ENCODE assay signal across 28 mouse cellular contexts in genomic region chr11:98190820-98191219, GRCm38 (mm10). TPM values are rescaled to one million over a fixed set of nuclear protein-coding genes. Genes with fewer than 3 reads are reported as not detected.
DNase-seq lines count a peak whose midpoint lies in the region; ATAC-seq and TF ChIP-seq lines count a peak whose summit lies in the region.
"Had no signal": no experiment of that assay in that cellular context is flagged by ENCODE, and none has a peak within 500 bp of the region (broad histone marks: within the 10 kb centered on the region; RNA-seq: fewer than 3 reads in every experiment).

No protein-coding gene starts in this region.

- DNase-seq in adrenal gland, adult (ENCODE audit: inconsistent age in 2 of 2, low spot score in 1 of 2) = peak; percentile 36 to 71
- no peak for DNase-seq in adrenal gland, postnatal 4 days (ENCODE audit: low spot score in 2 of 2)
- no peak for DNase-seq in forebrain, postnatal 0 days
- no peak for DNase-seq in hindbrain, embryonic 11.5 days (ENCODE audit: low spot score)
- peak; percentile 23 for DNase-seq in adrenal gland, postnatal 10 days
- DNase-seq in cerebellum, postnatal 4 days (ENCODE audit: low spot score in 2 of 2) = no peak
- DNase-seq: cerebellum, adult 11-12 months; cerebellum, adult 9-11 months; kidney, adult 8-10 months; kidney, postnatal 4 days; lung, embryonic 14.5 days; right cerebral cortex, postnatal 4 days; thymus, adult 18-20 months; thymus, postnatal 36 days had no signal

- H3K4me2 ChIP-seq in forebrain, embryonic 13.5 days = 0 out of 2 replicates have a peak overlapping the region, but pooled peaks have one; percentile 0
- no peak overlapping the region for H3K4me2 ChIP-seq in forebrain, postnatal 0 days (ENCODE audit: low read depth)
- no peak overlapping the region for H3K4me2 ChIP-seq in hindbrain, embryonic 13.5 days
- H3K4me2 ChIP-seq in hindbrain, embryonic 11.5 days (replicated peaks; ENCODE audit: low read depth, low read length) = no peak overlapping the region
- H3K4me2 ChIP-seq: embryonic facial prominence, embryonic 15.5 days; hindbrain, embryonic 12.5 days; limb, embryonic 13.5 days; lung, embryonic 14.5 days; midbrain, embryonic 11.5 days had no signal

- no peak for ATAC-seq in forebrain, embryonic 13.5 days
- no peak for ATAC-seq in forebrain, postnatal 0 days
- ATAC-seq in hindbrain, embryonic 13.5 days (ENCODE audit: low FRiP score) = no peak
- ATAC-seq in hindbrain, embryonic 11.5 days (ENCODE audit: low FRiP score) = no peak
- ATAC-seq: activated CD4-positive, CD25-positive, alpha-beta regulatory T cell, adult 4 months; forebrain, embryonic 14.5 days; intestine, embryonic 16.5 days; midbrain, embryonic 16.5 days had no signal

- no peaks in the 10 kb centered on the region for H3K9me3 ChIP-seq in forebrain, embryonic 13.5 days (replicated peaks)
- no peaks in the 10 kb centered on the region for H3K9me3 ChIP-seq in forebrain, postnatal 0 days (ENCODE audit: low read length)
- no peaks in the 10 kb centered on the region for H3K9me3 ChIP-seq in hindbrain, embryonic 13.5 days
- no peaks in the 10 kb centered on the region for H3K9me3 ChIP-seq in hindbrain, embryonic 11.5 days (ENCODE audit: control insufficient read depth, low read length)
- H3K9me3 ChIP-seq: embryonic facial prominence, embryonic 15.5 days; hindbrain, embryonic 12.5 days; limb, embryonic 13.5 days had no signal

- H3K27ac ChIP-seq in forebrain, embryonic 13.5 days = no peak overlapping the region
- H3K27ac ChIP-seq in forebrain, postnatal 0 days (ENCODE audit: low read depth, low read length) = no peak overlapping the region
- no peak overlapping the region for H3K27ac ChIP-seq in hindbrain, embryonic 13.5 days
- no peak overlapping the region for H3K27ac ChIP-seq in hindbrain, embryonic 11.5 days (ENCODE audit: low read depth, low read length)
- H3K27ac ChIP-seq: embryonic facial prominence, embryonic 15.5 days; hindbrain, embryonic 12.5 days; kidney, postnatal 0 days; limb, embryonic 13.5 days; liver, embryonic 14.5 days; stomach, postnatal 0 days had no signal

- no peak overlapping the region for H3K9ac ChIP-seq in forebrain, embryonic 13.5 days
- no peak overlapping the region for H3K9ac ChIP-seq in forebrain, postnatal 0 days
- peak overlapping the region; percentile 43; the same call in 1 of the 2 replicates for H3K9ac ChIP-seq in hindbrain, embryonic 13.5 days
- no peak overlapping the region for H3K9ac ChIP-seq in hindbrain, embryonic 11.5 days (ENCODE audit: low read depth, low read length)
- H3K9ac ChIP-seq: embryonic facial prominence, embryonic 15.5 days; hindbrain, embryonic 12.5 days; limb, embryonic 13.5 days; liver, embryonic 14.5 days; lung, embryonic 14.5 days had no signal

- H3K36me3 ChIP-seq in forebrain, embryonic 13.5 days (ENCODE audit: poor library complexity, severe bottlenecking) = peaks cover 42% of the 10 kb centered on the region
- peaks cover 10% of the 10 kb centered on the region for H3K36me3 ChIP-seq in forebrain, postnatal 0 days (ENCODE audit: insufficient read depth)
- peaks cover 40% of the 10 kb centered on the region for H3K36me3 ChIP-seq in hindbrain, embryonic 13.5 days
- H3K36me3 ChIP-seq in hindbrain, embryonic 11.5 days (ENCODE audit: control insufficient read depth, insufficient read depth, low read length) = no peaks in the 10 kb centered on the region

- TF ChIP-seq CTCF in forebrain, postnatal 0 days (IDR thresholded peaks at IDR 0.05; ENCODE audit: low read depth) = no peak

- peaks cover 17% of the 10 kb centered on the region for H3K4me1 ChIP-seq in forebrain, embryonic 13.5 days
- H3K4me1 ChIP-seq in forebrain, postnatal 0 days (ENCODE audit: insufficient read depth) = peaks cover 10% of the 10 kb centered on the region
- peaks cover 23% of the 10 kb centered on the region for H3K4me1 ChIP-seq in hindbrain, embryonic 13.5 days (replicated peaks)
- H3K4me1 ChIP-seq in hindbrain, embryonic 11.5 days (replicated peaks; ENCODE audit: control insufficient read depth, insufficient read depth, low read length) = peaks cover 5% of the 10 kb centered on the region; the same call in 1 of the 2 replicates

- WGBS in forebrain, embryonic 13.5 days = 89% methylated on average over 5 of the region's 5 CpGs
- 83% methylated on average over 5 of the region's 5 CpGs for WGBS in forebrain, postnatal 0 days
- 95% methylated on average over 5 of the region's 5 CpGs for WGBS in hindbrain, embryonic 13.5 days
- WGBS in hindbrain, embryonic 11.5 days = 92% methylated on average over 5 of the region's 5 CpGs

- no peaks in the 10 kb centered on the region for H3K27me3 ChIP-seq in forebrain, embryonic 13.5 days
- no peaks in the 10 kb centered on the region for H3K27me3 ChIP-seq in forebrain, postnatal 0 days (ENCODE audit: insufficient read depth, low read length)
- H3K27me3 ChIP-seq in hindbrain, embryonic 13.5 days = no peaks in the 10 kb centered on the region
- H3K27me3 ChIP-seq in hindbrain, embryonic 11.5 days (ENCODE audit: control insufficient read depth, insufficient read depth, low read length) = no peaks in the 10 kb centered on the region
- H3K27me3 ChIP-seq: CH12.LX; embryonic facial prominence, embryonic 15.5 days; hindbrain, embryonic 12.5 days; limb, embryonic 13.5 days had no signal

- no peak overlapping the region for H3K4me3 ChIP-seq in forebrain, embryonic 13.5 days
- no peak overlapping the region for H3K4me3 ChIP-seq in forebrain, postnatal 0 days (ENCODE audit: low read depth, low read length)
- no peak overlapping the region for H3K4me3 ChIP-seq in hindbrain, embryonic 13.5 days
- H3K4me3 ChIP-seq in hindbrain, embryonic 11.5 days (ENCODE audit: low read depth, low read length) = no peak overlapping the region
- H3K4me3 ChIP-seq: embryonic facial prominence, embryonic 15.5 days; hindbrain, embryonic 12.5 days; limb, embryonic 13.5 days had no signal

RNA-seq across cellular contexts. Expression of gene Med1, which starts 2.3 kb away (rescaled TPM):
- 10 to 100 TPM; 60.9 to 62.4 TPM for total RNA-seq in adrenal gland, postnatal 4 days (2021)
- 77.5 and 78.3 TPM in 2 replicates for polyA plus RNA-seq in forebrain, embryonic 13.5 days (2015; fragmentation: Nextera tagmentation; extraction: Ambion mirVana)
- total RNA-seq in forebrain, postnatal 0 days (2014; rRNA removed) = 30.2 and 35.5 TPM in 2 replicates
- polyA plus RNA-seq in forebrain, postnatal 0 days (2015; fragmentation: Nextera tagmentation; extraction: Ambion mirVana) = 44.9 and 56.4 TPM in 2 replicates
- polyA plus RNA-seq in hindbrain, embryonic 13.5 days (2015; fragmentation: Nextera tagmentation; extraction: Ambion mirVana) = 67.0 and 67.4 TPM in 2 replicates
- 81.8 and 82.8 TPM in 2 replicates for polyA plus RNA-seq in hindbrain, embryonic 11.5 days (2014; fragmentation: Nextera tagmentation; extraction: Ambion mirVana)
- 10 to 100 TPM; 45.3 to 59.4 TPM for total RNA-seq in adrenal gland, postnatal 10 days (2021)

RNA-seq across cellular contexts. Expression of gene Cdk12, which starts 12.0 kb away (rescaled TPM):
- 10 to 100 TPM; 50.8 to 53.8 TPM for total RNA-seq in adrenal gland, postnatal 4 days (2021)
- polyA plus RNA-seq in forebrain, embryonic 13.5 days (2015; fragmentation: Nextera tagmentation; extraction: Ambion mirVana) = 17.7 and 19.0 TPM in 2 replicates
- total RNA-seq in forebrain, postnatal 0 days (2014; rRNA removed) = 35.5 and 36.0 TPM in 2 replicates
- 2.8 and 4.5 TPM in 2 replicates for polyA plus RNA-seq in forebrain, postnatal 0 days (2015; fragmentation: Nextera tagmentation; extraction: Ambion mirVana)
- polyA plus RNA-seq in hindbrain, embryonic 13.5 days (2015; fragmentation: Nextera tagmentation; extraction: Ambion mirVana) = 12.1 and 12.2 TPM in 2 replicates
- polyA plus RNA-seq in hindbrain, embryonic 11.5 days (2014; fragmentation: Nextera tagmentation; extraction: Ambion mirVana) = 12.0 and 16.5 TPM in 2 replicates
- total RNA-seq in adrenal gland, postnatal 10 days (2021) = 10 to 100 TPM; 38.5 to 41.9 TPM

RNA-seq across cellular contexts. Expression of gene Fbxl20, which starts 40.6 kb away (rescaled TPM):
- 10 to 100 TPM; 45.0 to 45.6 TPM for total RNA-seq in adrenal gland, postnatal 4 days (2021)
- 31.8 and 32.9 TPM in 2 replicates for polyA plus RNA-seq in forebrain, embryonic 13.5 days (2015; fragmentation: Nextera tagmentation; extraction: Ambion mirVana)
- 22.9 and 23.4 TPM in 2 replicates for total RNA-seq in forebrain, postnatal 0 days (2014; rRNA removed)
- polyA plus RNA-seq in forebrain, postnatal 0 days (2015; fragmentation: Nextera tagmentation; extraction: Ambion mirVana) = 9.1 and 12.5 TPM in 2 replicates
- polyA plus RNA-seq in hindbrain, embryonic 13.5 days (2015; fragmentation: Nextera tagmentation; extraction: Ambion mirVana) = 26.2 and 30.6 TPM in 2 replicates
- 22.3 and 29.6 TPM in 2 replicates for polyA plus RNA-seq in hindbrain, embryonic 11.5 days (2014; fragmentation: Nextera tagmentation; extraction: Ambion mirVana)
- total RNA-seq in adrenal gland, postnatal 10 days (2021) = 10 to 100 TPM; 29.5 to 33.0 TPM

Comparison
In these comparisons a context has a peak if more than half of its experiments do, and no peak if none do; other contexts are left out.
1. DNase-seq: peak in adrenal gland, adult (2 of 2) and adrenal gland, postnatal 10 days (single experiment); none in adrenal gland, postnatal 4 days (0 of 2), forebrain, postnatal 0 days (single experiment), hindbrain, embryonic 11.5 days (single experiment) and cerebellum, postnatal 4 days (0 of 2).